Mouse (Mus musculus) sigmoid colon, adult 10 weeks (tissue): ENCODE results near the gene Ppm1l. TPM values are rescaled to one million over a fixed set of nuclear protein-coding genes. Genes with fewer than 3 reads are reported as not detected.

Experiments used
- polyA plus RNA-seq: library from polyadenylated mRNA; stranded (reverse); fragments of 350-450 nt; fragmentation: Illumina TruSeq; extraction: RNeasy Lipid Tissue Mini Kit (QIAGEN cat#74804); gene quantifications from one replicate; pipeline ENCODE4 v1.2.3, GENCODE M21; 2014; ENCODE audit warnings: low read depth, low replicate concordance

The Ppm1l gene
- polyA plus RNA-seq, result 10.7 TPM

DNA sequence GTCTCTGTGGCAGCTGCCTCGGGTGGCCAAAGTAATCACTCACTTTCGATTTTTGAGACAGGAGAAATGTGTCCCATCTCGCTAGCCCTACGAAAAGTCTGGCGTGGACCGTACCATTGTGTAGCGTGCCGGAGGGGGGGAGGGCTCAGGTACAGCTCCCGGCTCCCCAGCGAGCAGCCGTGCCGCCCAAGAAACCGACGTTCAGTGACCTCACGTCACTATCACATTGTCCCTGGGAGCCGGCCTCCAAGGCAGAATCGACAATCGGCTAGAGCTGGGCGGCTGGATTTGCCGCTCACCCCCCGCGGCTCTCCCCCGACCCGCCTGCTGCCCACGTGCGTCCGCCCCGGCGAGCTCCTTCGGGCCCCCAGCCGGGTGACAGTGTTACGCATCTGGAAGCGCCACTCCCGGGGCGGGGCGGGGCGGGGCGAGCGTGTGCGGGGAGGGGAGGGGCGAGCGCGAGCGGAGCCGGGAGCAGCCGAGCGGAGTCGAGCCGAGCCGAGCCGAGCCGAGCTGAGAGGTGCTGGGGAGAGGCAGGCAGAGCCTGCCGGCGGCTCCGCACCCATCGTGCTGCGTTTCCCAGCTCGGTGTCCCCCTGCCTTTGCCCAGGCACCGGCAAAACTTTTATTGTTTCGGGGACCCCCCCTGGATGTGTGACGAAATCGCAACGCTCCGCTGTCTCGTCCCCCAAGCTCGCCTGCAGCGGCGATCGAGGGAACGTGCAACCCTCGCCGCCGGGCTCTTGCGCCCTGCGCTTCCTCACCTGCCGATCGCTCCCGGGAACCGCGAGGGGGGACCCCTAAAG, at the start of gene Ppm1l:
Ppm1l (plus strand) TSS at position 471 of the 805 bp plus-strand sequence.

DNA sequence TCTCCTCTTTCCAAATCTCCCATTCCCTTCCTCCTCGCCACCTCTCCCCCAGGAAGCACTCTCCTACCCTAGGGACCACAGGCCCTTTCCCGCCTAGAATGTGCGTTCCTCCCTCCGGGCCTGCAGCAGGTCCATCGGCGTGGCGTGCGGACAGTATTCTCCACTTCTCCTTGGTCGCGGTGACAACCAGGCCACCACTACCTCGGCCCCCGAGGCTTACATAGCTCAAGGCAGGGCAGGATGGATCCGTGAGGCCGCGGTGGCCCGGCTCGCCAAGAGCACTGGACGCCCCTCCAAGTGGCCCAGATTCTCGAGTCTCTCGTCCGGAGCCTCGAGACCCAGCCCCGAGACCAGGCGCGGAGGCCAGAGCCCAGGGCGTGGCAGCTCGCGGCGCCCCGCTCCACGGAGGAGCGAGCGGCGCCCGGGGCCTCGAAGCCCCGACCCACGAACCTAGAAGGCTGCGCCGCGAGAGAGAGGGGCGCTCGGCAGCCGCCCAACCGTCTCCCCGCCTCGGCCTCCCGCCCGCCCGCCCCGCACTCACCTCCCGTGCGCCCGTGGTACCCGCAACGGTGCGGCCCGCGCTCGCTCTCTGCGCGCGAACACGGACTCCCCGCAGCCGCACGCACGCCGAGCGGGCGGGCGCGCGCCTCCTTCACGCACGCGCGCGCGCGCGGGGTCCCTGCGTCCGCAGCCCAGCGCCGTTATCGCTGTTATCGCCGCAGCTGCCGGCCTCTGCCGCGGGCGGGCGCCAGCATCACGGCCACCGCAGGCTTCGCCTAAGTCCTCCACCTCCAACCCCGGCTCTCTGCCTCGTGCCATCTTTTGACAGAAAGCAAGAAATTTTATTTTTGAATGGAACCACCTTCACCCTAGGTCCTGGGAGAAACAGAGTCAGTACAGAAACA, 281.9 kb downstream of the Ppm1l start, which contains the start of gene B3galnt1:
B3galnt1 (minus strand) TSS at position 700 of the 905 bp plus-strand sequence.

Other genes starting within 250 kb of the Ppm1l start
- 152 TPM for gene Kpna4, start 189.7 kb upstream of the Ppm1l start, polyA plus RNA-seq
- 45.1 TPM for gene Arl14, start 94.4 kb upstream of the Ppm1l start, polyA plus RNA-seq